Mouse (Mus musculus) midbrain, embryonic 16.5 days (tissue): ENCODE results near the gene Adipoq. TPM values are rescaled to one million over a fixed set of nuclear protein-coding genes. Genes with fewer than 3 reads are reported as not detected.

Experiments
- ATAC-seq: fragments of 200-750 bp; cut with Nextera tagmentation; 2 replicates; pipeline ENCODE4 v1.8.0; 2017; ENCODE audit warnings: moderate TSS enrichment
- H3K27ac ChIP-seq: fragments of 300-500 bp; sonication (generic); 2 replicates; pipeline ENCODE4 v1.5.1; 2014; ENCODE audit warnings: mild to moderate bottlenecking, low read length, mixed read lengths
- H3K27me3 ChIP-seq: fragments of 300-500 bp; sonication (generic); 2 replicates; pipeline ENCODE4 v1.6.1; 2014; ENCODE audit warnings: low read depth, low read length, mixed read lengths; ENCODE audit not compliant: control insufficient read depth, insufficient read depth
- H3K36me3 ChIP-seq: fragments of 300-500 bp; sonication (generic); 2 replicates; pipeline ENCODE4 v1.6.1; 2014; ENCODE audit warnings: mild to moderate bottlenecking, low read length, moderate library complexity, mixed read lengths; ENCODE audit not compliant: control insufficient read depth, insufficient read depth
- H3K4me1 ChIP-seq: fragments of 300-500 bp; sonication (generic); 2 replicates; pipeline ENCODE4 v1.6.1; 2014; ENCODE audit warnings: mild to moderate bottlenecking, low read length, mixed read lengths; ENCODE audit not compliant: control insufficient read depth, insufficient read depth
- H3K4me2 ChIP-seq: fragments of 300-500 bp; sonication (generic); 2 replicates; pipeline ENCODE4 v1.6.1; 2014; ENCODE audit warnings: mild to moderate bottlenecking, low read length, mixed read lengths
- H3K4me3 ChIP-seq: fragments of 300-500 bp; sonication (generic); 2 replicates; pipeline ENCODE4 v1.5.1; 2014; ENCODE audit warnings: low read depth, mild to moderate bottlenecking, low read length, moderate library complexity, mixed read lengths
- H3K9ac ChIP-seq: fragments of 300-500 bp; sonication (generic); 2 replicates; pipeline ENCODE4 v1.6.1; 2014; ENCODE audit warnings: low read depth, low read length, mixed read lengths
- H3K9me3 ChIP-seq: fragments of 300-500 bp; sonication (generic); replicated peaks from 2 replicates; pipeline ENCODE4 v1.6.1; 2014; ENCODE audit warnings: mild to moderate bottlenecking, low read length, mixed read lengths; ENCODE audit not compliant: control insufficient read depth, poor library complexity, severe bottlenecking
- WGBS: fragments of 180-500 bp; shearing (Covaris S2); extraction: QIAGEN DNeasy Blood & Tissue Kit; methylation state at CpG from one replicate; pipeline ENCODE4 v1.1.7; 2014; 5-methylcytosine and 5-hydroxymethylcytosine counted together
- microRNA-seq: library from miRNA; unstranded; fragments of <30 nt; microRNA quantifications from one replicate; pipeline ENCODE4, GENCODE M21; 2017
- polyA plus RNA-seq: library from polyadenylated mRNA; unstranded; fragments of >200 nt; fragmentation: Nextera tagmentation; extraction: Ambion mirVana; gene quantifications from 2 replicates; pipeline ENCODE4 v1.2.1, GENCODE M21; 2015

Adipoq gene
- polyA plus RNA-seq, 1 experiment from 2014 or later = not detected

DNA sequence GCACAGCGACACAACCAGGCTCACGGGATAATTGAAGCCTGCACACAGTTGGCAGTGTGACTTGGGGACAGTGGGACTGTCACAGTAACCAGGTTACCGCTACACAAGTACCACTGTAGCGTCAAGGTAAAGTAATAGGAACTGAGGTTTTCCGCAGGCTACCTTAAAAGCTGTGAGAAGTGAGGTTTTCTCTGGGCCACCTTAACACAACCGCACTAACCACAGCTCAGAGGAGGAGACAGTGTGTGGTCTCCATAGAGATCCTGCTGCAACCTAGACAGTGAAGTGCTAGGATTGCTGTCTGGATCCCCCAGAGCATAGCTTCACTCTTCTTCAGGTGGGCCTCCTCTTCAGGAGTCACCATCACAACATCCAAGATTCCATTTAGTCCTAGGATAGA is 50.5 kb downstream of the Adipoq start:
- WGBS = 93% methylated on average over 6 of the region's 6 CpGs
- Histone ChIP-seq H3K4me1 (no peaks in the 10 kb centered on the region), H3K27ac (no peak overlapping the region), H3K4me3 (no peak overlapping the region), H3K36me3 (no peaks in the 10 kb centered on the region), H3K9ac (no peak overlapping the region), H3K9me3 (no peaks in the 10 kb centered on the region), H3K27me3 (no peaks in the 10 kb centered on the region), H3K4me2 (no peak overlapping the region)
- ATAC-seq = no peak

DNA sequence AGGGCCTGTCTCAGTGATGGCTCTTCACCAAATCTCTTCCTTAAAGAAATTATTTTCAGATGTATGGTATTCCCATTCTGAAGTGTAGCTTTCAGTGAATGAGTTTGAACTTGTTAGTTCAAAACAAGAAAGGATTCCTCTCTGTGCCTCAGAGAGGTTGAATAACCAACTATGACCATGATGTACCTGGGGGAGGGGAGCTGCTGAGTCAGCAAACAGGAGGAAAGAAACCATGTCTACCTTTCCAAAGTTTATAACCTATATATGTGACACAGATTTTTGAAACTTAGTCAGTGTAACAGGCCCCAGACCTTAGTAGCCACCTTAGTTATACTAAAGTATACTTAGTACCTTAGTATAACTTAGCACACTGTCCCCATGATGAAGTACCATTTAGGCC is 55.2 kb downstream of the Adipoq start:
- Histone ChIP-seq H3K4me3 (no peak overlapping the region), H3K36me3 (no peaks in the 10 kb centered on the region), H3K9ac (no peak overlapping the region), H3K9me3 (no peaks in the 10 kb centered on the region), H3K27me3 (no peaks in the 10 kb centered on the region), H3K27ac (no peak overlapping the region), H3K4me2 (no peak overlapping the region), H3K4me1 (no peaks in the 10 kb centered on the region)
- no peak for ATAC-seq

Small RNA genes lying within 50 kb of the gene (microRNA-seq; reads per million reads assigned to microRNA genes)
- gene Gm49346 = not detected

Other genes with a start within 250 kb of the Adipoq start
- gene Fetub, start 228.2 kb upstream of the Adipoq start, polyA plus RNA-seq = not detected in 2 replicates
- 0.24 TPM in 2 replicates for gene Hrg, start 195.5 kb upstream of the Adipoq start, polyA plus RNA-seq
- not detected in 2 replicates for gene Kng2, start 117.1 kb upstream of the Adipoq start, polyA plus RNA-seq
- not detected in 2 replicates for gene Kng1, start 88.7 kb upstream of the Adipoq start, polyA plus RNA-seq
- gene Eif4a2, start 39.1 kb upstream of the Adipoq start, polyA plus RNA-seq = 364 and 366 TPM in 2 replicates
- gene Rfc4, start 18.8 kb upstream of the Adipoq start, polyA plus RNA-seq = 36.0 and 37.1 TPM in 2 replicates
- gene St6gal1, start 78.2 kb downstream of the Adipoq start, polyA plus RNA-seq = 19.3 and 28.5 TPM in 2 replicates